Mouse (Mus musculus) forebrain, embryonic 15.5 days (tissue): Measurements from ENCODE around the gene Cmtm1. TPM values are rescaled to one million over a fixed set of nuclear protein-coding genes. Genes with fewer than 3 reads are reported as not detected.
A peak's percentile ranks its signal among the peaks of the same experiment; 100 is the strongest.
"Not testable (repeated sequence)": the region's sequence is repeated elsewhere in the genome, so short reads cannot be mapped to it uniquely, and the experiment has no call there.

Experiments
- ATAC-seq: fragments of 200-750 bp; cut with Nextera tagmentation; replicated peaks from 2 replicates; pipeline ENCODE4 v1.8.0; 2017; ENCODE audit warnings: mild to moderate bottlenecking, moderate TSS enrichment, moderate library complexity
- H3K27ac ChIP-seq: fragments of 300-500 bp; sonication (generic); replicated peaks from 2 replicates; pipeline ENCODE4 v1.5.1; 2015; ENCODE audit warnings: mild to moderate bottlenecking, inconsistent platforms
- H3K27me3 ChIP-seq: fragments of 300-500 bp; sonication (generic); 2 replicates; pipeline ENCODE4 v1.6.1; 2015; ENCODE audit warnings: inconsistent platforms
- H3K36me3 ChIP-seq: fragments of 300-500 bp; sonication (generic); 2 replicates; pipeline ENCODE4 v1.6.1; 2015; ENCODE audit warnings: mild to moderate bottlenecking, inconsistent platforms
- H3K4me1 ChIP-seq: fragments of 300-500 bp; sonication (generic); 2 replicates; pipeline ENCODE4 v1.6.1; 2015; ENCODE audit warnings: inconsistent platforms
- H3K4me2 ChIP-seq: fragments of 300-500 bp; sonication (generic); replicated peaks from 2 replicates; pipeline ENCODE4 v1.6.1; 2015; ENCODE audit warnings: mild to moderate bottlenecking, inconsistent platforms
- H3K4me3 ChIP-seq: fragments of 300-500 bp; sonication (generic); 2 replicates; pipeline ENCODE4 v1.5.1; 2015; ENCODE audit warnings: mild to moderate bottlenecking, inconsistent platforms
- H3K9ac ChIP-seq: fragments of 300-500 bp; sonication (generic); replicated peaks from 2 replicates; pipeline ENCODE4 v1.6.1; 2015; ENCODE audit warnings: mild to moderate bottlenecking, inconsistent platforms
- H3K9me3 ChIP-seq: fragments of 300-500 bp; sonication (generic); 2 replicates; pipeline ENCODE4 v1.6.1; 2016; ENCODE audit warnings: inconsistent platforms
- WGBS: fragments of 180-500 bp; shearing (Covaris S2); methylation state at CpG from one replicate; pipeline ENCODE4 v1.1.7; 2015; ENCODE audit warnings: mixed read lengths; 5-methylcytosine and 5-hydroxymethylcytosine counted together
- polyA plus RNA-seq: library from polyadenylated mRNA; unstranded; fragments of >200 nt; fragmentation: Nextera tagmentation; extraction: Ambion mirVana; gene quantifications from 2 replicates; pipeline ENCODE4 v1.2.1, GENCODE M21; 2015

The Cmtm1 gene
- polyA plus RNA-seq, 1 experiment from 2014 or later: not detected

GRCm38 (mm10) chr8:104312023-104312422, 2.1 kb upstream of the Cmtm1 start:
- H3K27me3 ChIP-seq, H3K9me3 ChIP-seq, ATAC-seq, H3K27ac ChIP-seq, H3K36me3 ChIP-seq, H3K4me2 ChIP-seq, H3K9ac ChIP-seq, H3K4me1 ChIP-seq, H3K4me3 ChIP-seq: not testable (repeated sequence)
- WGBS: 94% methylated on average over 3 of the region's 3 CpGs

GRCm38 (mm10) chr8:104308341-104308740, 1.6 kb downstream of the Cmtm1 start:
- not testable (repeated sequence) for H3K27me3 ChIP-seq, ATAC-seq, H3K4me2 ChIP-seq, H3K9ac ChIP-seq, H3K36me3 ChIP-seq, H3K27ac ChIP-seq, H3K9me3 ChIP-seq, H3K4me1 ChIP-seq, H3K4me3 ChIP-seq
- 74% methylated on average over 6 of the region's 6 CpGs for WGBS

GRCm38 (mm10) chr8:104304962-104305361, 5.0 kb downstream of the Cmtm1 start:
- Histone ChIP-seq H3K9me3 (no peaks in the 10 kb centered on the region), H3K4me2 (no peak overlapping the region), H3K27ac (no peak overlapping the region), H3K4me1 (peaks cover 14% of the 10 kb centered on the region), H3K4me3 (no peak overlapping the region), H3K27me3 (no peaks in the 10 kb centered on the region), H3K9ac (no peak overlapping the region), H3K36me3 (no peaks in the 10 kb centered on the region)
- ATAC-seq: no peak
- WGBS: 90% methylated on average over 11 of the region's 11 CpGs

- not testable (repeated sequence) for H3K9ac ChIP-seq, H3K36me3 ChIP-seq, H3K9me3 ChIP-seq, H3K27me3 ChIP-seq, H3K27ac ChIP-seq, H3K4me2 ChIP-seq, ATAC-seq, H3K4me3 ChIP-seq
- H3K4me1 ChIP-seq: peaks cover 14% of the 10 kb centered on the region
- WGBS: 95% methylated on average over 4 of the region's 4 CpGs
Observed at GRCm38 (mm10) chr8:104302536-104302935, 7.4 kb downstream of the Cmtm1 start.

GRCm38 (mm10) chr8:104301577-104301976, 8.4 kb downstream of the Cmtm1 start:
- 0 out of 2 replicates have a peak overlapping the region, but pooled peaks have one; percentile 11 for H3K27ac ChIP-seq

GRCm38 (mm10) chr8:104294396-104294795, 15.5 kb downstream of the Cmtm1 start:
- Histone ChIP-seq H3K36me3 (no peaks in the 10 kb centered on the region), H3K4me2 (no peak overlapping the region), H3K4me3 (no peak overlapping the region), H3K27ac (no peak overlapping the region), H3K4me1 (no peaks in the 10 kb centered on the region), H3K9ac (no peak overlapping the region), H3K9me3 (no peaks in the 10 kb centered on the region), H3K27me3 (no peaks in the 10 kb centered on the region)
- 85% methylated on average over 1 of the region's 1 CpGs for WGBS
- no peak for ATAC-seq

More at GRCm38 (mm10) chr8:104301577-104301976, 8.4 kb downstream of the Cmtm1 start:
- 0% methylated on average over 3 of the region's 3 CpGs for WGBS
- H3K27me3 ChIP-seq, H3K4me2 ChIP-seq, H3K9ac ChIP-seq, H3K4me3 ChIP-seq, H3K9me3 ChIP-seq, H3K36me3 ChIP-seq: not testable (repeated sequence)
- peak; percentile 88 for ATAC-seq
- H3K4me1 ChIP-seq: peaks cover 14% of the 10 kb centered on the region

- not testable (repeated sequence) for ATAC-seq, H3K27me3 ChIP-seq, H3K36me3 ChIP-seq, H3K27ac ChIP-seq, H3K9me3 ChIP-seq, H3K9ac ChIP-seq, H3K4me1 ChIP-seq, H3K4me3 ChIP-seq, H3K4me2 ChIP-seq
- WGBS: 89% methylated on average over 12 of the region's 12 CpGs
Observed at GRCm38 (mm10) chr8:104293081-104293480, 16.9 kb downstream of the Cmtm1 start, which contains the start of gene Cmtm2a. Gene Cmtm2a, minus strand, starts transcription at chr8:104293181.

GRCm38 (mm10) chr8:104268937-104269440, 41.0 kb downstream of the Cmtm1 start:
- no peaks in the 10 kb centered on the region for H3K27me3 ChIP-seq
- H3K36me3 ChIP-seq: peaks cover 3% of the 10 kb centered on the region; the same call in 1 of the 2 replicates
- no peak overlapping the region for H3K27ac ChIP-seq
- ATAC-seq: no peak
- H3K4me2 ChIP-seq: no peak overlapping the region
- no peaks in the 10 kb centered on the region for H3K9me3 ChIP-seq
- H3K4me3 ChIP-seq: no peak overlapping the region
- 86% methylated on average over 6 of the region's 6 CpGs for WGBS
- H3K4me1 ChIP-seq: no peaks in the 10 kb centered on the region
- H3K9ac ChIP-seq: no peak overlapping the region

DNA sequence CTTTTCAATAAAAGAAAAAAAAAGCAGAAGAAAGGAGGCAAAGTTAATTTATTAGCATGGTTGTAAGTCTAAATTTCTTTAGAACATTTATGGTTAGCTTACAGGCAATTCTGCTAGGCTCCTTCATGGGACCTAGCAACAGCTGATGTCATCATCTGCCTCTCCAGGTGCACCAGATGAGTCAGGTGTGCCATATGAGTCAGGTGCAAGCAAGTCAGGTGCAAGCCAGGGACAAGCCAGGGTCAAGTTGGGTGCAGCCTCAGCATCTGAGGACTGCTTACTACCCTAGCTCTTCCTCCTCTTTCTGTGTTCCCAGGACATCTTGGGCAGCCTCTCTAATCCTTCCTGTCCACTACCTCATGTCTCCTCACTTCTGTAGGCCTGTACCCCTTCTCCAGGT, 41.6 kb downstream of the Cmtm1 start:
- Histone ChIP-seq H3K27me3 (no peaks in the 10 kb centered on the region), H3K36me3 (peaks cover 10% of the 10 kb centered on the region; the same call in 1 of the 2 replicates), H3K4me1 (no peaks in the 10 kb centered on the region), H3K27ac (no peak overlapping the region), H3K9me3 (no peaks in the 10 kb centered on the region), H3K9ac (no peak overlapping the region), H3K4me2 (no peak overlapping the region), H3K4me3 (no peak overlapping the region)
- no peak for ATAC-seq

DNA sequence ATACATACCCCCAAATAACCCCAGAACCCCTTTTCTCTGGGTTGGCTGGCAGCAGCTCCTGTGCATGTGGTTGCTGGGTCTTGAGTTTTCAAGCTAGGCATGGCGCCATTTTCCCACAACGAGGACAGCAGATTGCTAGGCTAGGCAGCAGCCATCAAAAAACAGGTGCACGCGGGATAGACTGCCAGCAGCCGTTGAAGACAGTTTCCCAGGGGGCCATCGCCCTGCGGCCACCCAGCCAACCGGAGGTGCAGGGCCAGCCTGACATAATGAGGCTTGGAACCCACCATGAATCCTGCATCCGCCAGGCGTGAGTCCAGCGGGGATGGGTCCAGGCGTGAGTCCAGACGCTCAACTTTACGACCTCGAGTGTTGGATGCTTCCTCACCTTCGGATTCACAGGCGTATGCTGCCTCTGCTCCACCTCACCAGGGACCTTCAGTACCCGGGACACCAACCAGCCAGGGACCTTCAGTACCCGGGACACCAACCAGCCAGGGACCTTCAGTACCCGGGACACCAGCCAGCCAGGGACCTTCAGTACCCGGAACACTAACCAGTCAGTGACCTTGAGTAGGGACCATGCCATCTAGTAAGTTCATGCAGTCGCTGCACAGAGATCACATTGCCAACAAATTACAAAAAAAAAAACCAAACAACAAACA, 45.5 kb downstream of the Cmtm1 start:
- not testable (repeated sequence) for H3K9me3 ChIP-seq, H3K4me2 ChIP-seq, H3K4me1 ChIP-seq, H3K27me3 ChIP-seq, H3K4me3 ChIP-seq, H3K9ac ChIP-seq, ATAC-seq, H3K27ac ChIP-seq
- H3K36me3 ChIP-seq: peaks cover 10% of the 10 kb centered on the region; the same call in 1 of the 2 replicates
- WGBS: 96% methylated on average over 22 of the region's 22 CpGs

GRCm38 (mm10) chr8:104261802-104262201, 48.1 kb downstream of the Cmtm1 start:
- not testable (repeated sequence) for H3K4me1 ChIP-seq, H3K9ac ChIP-seq, H3K4me2 ChIP-seq, H3K9me3 ChIP-seq, ATAC-seq, H3K4me3 ChIP-seq, H3K27ac ChIP-seq, H3K27me3 ChIP-seq
- peaks cover 30% of the 10 kb centered on the region for H3K36me3 ChIP-seq
- 94% methylated on average over 5 of the region's 5 CpGs for WGBS

- Histone ChIP-seq H3K36me3 (peaks cover 7% of the 10 kb centered on the region), H3K4me3 (no peak overlapping the region), H3K9me3 (no peaks in the 10 kb centered on the region), H3K4me1 (peaks cover 16% of the 10 kb centered on the region), H3K9ac (no peak overlapping the region), H3K27me3 (no peaks in the 10 kb centered on the region), H3K4me2 (no peak overlapping the region), H3K27ac (no peak overlapping the region)
- ATAC-seq: no peak
- 80% methylated on average over 3 of the region's 3 CpGs for WGBS
Observed at GRCm38 (mm10) chr8:104253016-104253415, 56.9 kb downstream of the Cmtm1 start.

DNA sequence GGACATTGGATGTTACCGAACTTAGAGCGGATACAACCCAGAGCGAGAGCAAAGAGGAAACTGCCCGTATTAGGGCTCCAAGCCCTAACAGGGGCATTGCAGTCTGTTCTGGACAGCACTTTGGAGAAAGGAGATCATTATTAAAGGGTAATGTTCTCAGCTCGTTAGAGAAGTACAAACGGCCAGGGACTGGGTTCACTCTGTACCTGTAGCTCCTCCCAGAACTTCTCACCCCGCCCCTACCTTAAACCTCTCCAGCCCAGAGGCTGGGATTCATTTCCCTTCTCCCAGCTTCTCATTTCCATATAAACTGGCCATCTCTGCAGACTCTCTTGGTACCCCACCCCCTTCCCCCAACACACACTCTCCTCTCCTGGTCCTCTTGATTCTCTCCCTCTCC, 58.5 kb downstream of the Cmtm1 start:
- H3K36me3 ChIP-seq: no peaks in the 10 kb centered on the region
- 0% methylated on average over 7 of the region's 7 CpGs for WGBS
- H3K4me3 ChIP-seq: peak overlapping the region; percentile 74
- H3K9ac ChIP-seq: peak overlapping the region; percentile 75
- H3K4me1 ChIP-seq: peaks cover 29% of the 10 kb centered on the region
- ATAC-seq: no peak
- no peak overlapping the region for H3K27ac ChIP-seq
- no peaks in the 10 kb centered on the region for H3K27me3 ChIP-seq
- H3K9me3 ChIP-seq: no peaks in the 10 kb centered on the region
- H3K4me2 ChIP-seq: peak overlapping the region; percentile 67
